Mouse (Mus musculus) testis, adult 2 months (tissue): ENCODE measurements around the gene Tnk2.

Source experiments
- CTCF ChIP-seq: fragments of 200-500 bp; IDR thresholded peaks from 2 replicates; pipeline ENCODE4 v1.5.1; 2012; ENCODE audit warnings: low read depth, mild to moderate bottlenecking, inconsistent platforms, low read length, moderate library complexity; ENCODE audit not compliant: control insufficient read depth, insufficient read depth, insufficient replicate concordance
- POLR2A ChIP-seq: fragments of 200-500 bp; IDR thresholded peaks from 2 replicates; pipeline ENCODE4 v1.6.1; 2012; ENCODE audit warnings: low read depth, mild to moderate bottlenecking, inconsistent platforms, low read length, moderate library complexity; ENCODE audit not compliant: control insufficient read depth

- TF ChIP-seq CTCF (no peak), POLR2A (no peak)
Observed at GRCm38 (mm10) chr16:32723767-32724166, 80.1 kb downstream of the Tnk2 start.
